16 mouse cellular contexts compared by ENCODE assay signal in genomic region chr19:43480512-43480911, GRCm38 (mm10). TPM values are rescaled to one million over a fixed set of nuclear protein-coding genes. Genes with fewer than 3 reads are reported as not detected.
"Had no signal": no experiment of that assay in that cellular context is flagged by ENCODE, and none has a peak within 500 bp of the region (broad histone marks: within the 10 kb centered on the region; RNA-seq: fewer than 3 reads in every experiment).

No protein-coding gene starts in this region.

- DNase-seq: kidney, postnatal 36 days; layer of hippocampus, adult 9-11 months; layer of hippocampus, postnatal 36 days; lung, adult 2 months; lung, postnatal 14 days; right cerebral cortex, postnatal 14 days; thymus, adult 2 months; thymus, postnatal 25 days had no signal

- H3K4me2 ChIP-seq: liver, embryonic 11.5 days; liver, embryonic 15.5 days; midbrain, embryonic 12.5 days; stomach, embryonic 15.5 days had no signal

- H3K36me3 ChIP-seq: limb, embryonic 10.5 days; liver, embryonic 15.5 days; midbrain, embryonic 12.5 days; stomach, embryonic 15.5 days had no signal

- H3K9me3 ChIP-seq: limb, embryonic 10.5 days; liver, embryonic 15.5 days; megakaryocyte, embryonic 14.5 days; midbrain, embryonic 12.5 days; stomach, embryonic 15.5 days had no signal

- H3K4me1 ChIP-seq: liver, embryonic 15.5 days; midbrain, embryonic 12.5 days; stomach, embryonic 15.5 days had no signal

- H3K27ac ChIP-seq: kidney, postnatal 0 days; limb, embryonic 10.5 days; liver, embryonic 15.5 days; macrophage; midbrain, embryonic 12.5 days; stomach, embryonic 15.5 days had no signal

- H3K27me3 ChIP-seq: liver, embryonic 15.5 days; midbrain, embryonic 12.5 days; stomach, embryonic 15.5 days had no signal

- H3K9ac ChIP-seq: liver, embryonic 15.5 days; midbrain, embryonic 12.5 days; stomach, embryonic 15.5 days had no signal

- H3K4me3 ChIP-seq: limb, embryonic 10.5 days; liver, embryonic 15.5 days; megakaryocyte, embryonic 14.5 days; midbrain, embryonic 12.5 days; stomach, embryonic 15.5 days had no signal

RNA-seq across cellular contexts. Expression of gene Cnnm1, which starts 40.3 kb away (rescaled TPM):
- polyA plus RNA-seq: macrophage had no signal
